Mouse (Mus musculus): Measurements from ENCODE around the gene Rp9.

Gene Rp9

GRCm38 (mm10) chr9:22469643-22470042 lies at the start of gene Rp9:
TSS of gene Rp9 (minus strand) at chr9:22469743.
- no peak for DNase-seq (ENCODE audit: low read depth)

- peak; percentile 38 for DNase-seq (ENCODE audit: low read depth)
These were observed 49.0 kb upstream of the Rp9 start for GRCm38 (mm10) chr9:22518394-22519041.

- DNase-seq (ENCODE audit: low read depth), result no peak
These were observed 45.5 kb upstream of the Rp9 start for GRCm38 (mm10) chr9:22515076-22515475.

- DNase-seq (ENCODE audit: low read depth), result no peak
These were observed 36.0 kb upstream of the Rp9 start for GRCm38 (mm10) chr9:22505574-22505973.

- DNase-seq (ENCODE audit: low read depth), result no peak
These were observed 34.0 kb upstream of the Rp9 start for GRCm38 (mm10) chr9:22503581-22503980.

GRCm38 (mm10) chr9:22502972-22503371 lies 33.4 kb upstream of the Rp9 start:
- DNase-seq (ENCODE audit: low read depth), result no peak

- DNase-seq (ENCODE audit: low read depth), result no peak
These were observed 27.7 kb upstream of the Rp9 start for GRCm38 (mm10) chr9:22497021-22497767.

GRCm38 (mm10) chr9:22495133-22495532 lies 25.6 kb upstream of the Rp9 start:
- DNase-seq (ENCODE audit: low read depth), result no peak

- no peak for DNase-seq (ENCODE audit: low read depth)
These were observed 24.8 kb upstream of the Rp9 start for GRCm38 (mm10) chr9:22494203-22494807.

GRCm38 (mm10) chr9:22488963-22489362 lies 19.4 kb upstream of the Rp9 start:
- DNase-seq (ENCODE audit: low read depth), result no peak

- no peak for DNase-seq (ENCODE audit: low read depth)
These were observed 16.7 kb upstream of the Rp9 start for GRCm38 (mm10) chr9:22486211-22486610.

GRCm38 (mm10) chr9:22484562-22485308 lies 15.2 kb upstream of the Rp9 start:
- DNase-seq (ENCODE audit: low read depth), result peak; percentile 81

- no peak for DNase-seq (ENCODE audit: low read depth)
These were observed 14.5 kb upstream of the Rp9 start for GRCm38 (mm10) chr9:22483866-22484561.

GRCm38 (mm10) chr9:22478946-22479345 lies 9.4 kb upstream of the Rp9 start:
- no peak for DNase-seq (ENCODE audit: low read depth)

- DNase-seq (ENCODE audit: low read depth), result no peak
These were observed 6.7 kb upstream of the Rp9 start for GRCm38 (mm10) chr9:22476265-22476664.

- DNase-seq (ENCODE audit: low read depth), result peak; percentile 76
These were observed 5.9 kb upstream of the Rp9 start, which contains the start of gene Bbs9 for GRCm38 (mm10) chr9:22475424-22475868. TSS of gene Bbs9 (plus strand) at chr9:22475715.

GRCm38 (mm10) chr9:22468899-22469259 lies 664 bp downstream of the Rp9 start:
- no peak for DNase-seq (ENCODE audit: low read depth)

- no peak for DNase-seq (ENCODE audit: low read depth)
These were observed 1.2 kb downstream of the Rp9 start for GRCm38 (mm10) chr9:22468170-22468898.

- DNase-seq (ENCODE audit: low read depth), result no peak
These were observed 2.0 kb downstream of the Rp9 start for GRCm38 (mm10) chr9:22467371-22468169.

GRCm38 (mm10) chr9:22466212-22466611 lies 3.3 kb downstream of the Rp9 start:
- DNase-seq (ENCODE audit: low read depth), result no peak
